Mouse (Mus musculus) urinary bladder, postnatal 36 days (tissue): Measurements from ENCODE around the gene Nanos1.

ENCODE experiments used
- DNase-seq, 2 experiments: peaks; one replicate each; pipeline ENCODE4 v3.0.0; 2022; ENCODE audit warnings: low spot score in 2 of 2, mixed read lengths in 1 of 2

Nanos1 gene

DNA sequence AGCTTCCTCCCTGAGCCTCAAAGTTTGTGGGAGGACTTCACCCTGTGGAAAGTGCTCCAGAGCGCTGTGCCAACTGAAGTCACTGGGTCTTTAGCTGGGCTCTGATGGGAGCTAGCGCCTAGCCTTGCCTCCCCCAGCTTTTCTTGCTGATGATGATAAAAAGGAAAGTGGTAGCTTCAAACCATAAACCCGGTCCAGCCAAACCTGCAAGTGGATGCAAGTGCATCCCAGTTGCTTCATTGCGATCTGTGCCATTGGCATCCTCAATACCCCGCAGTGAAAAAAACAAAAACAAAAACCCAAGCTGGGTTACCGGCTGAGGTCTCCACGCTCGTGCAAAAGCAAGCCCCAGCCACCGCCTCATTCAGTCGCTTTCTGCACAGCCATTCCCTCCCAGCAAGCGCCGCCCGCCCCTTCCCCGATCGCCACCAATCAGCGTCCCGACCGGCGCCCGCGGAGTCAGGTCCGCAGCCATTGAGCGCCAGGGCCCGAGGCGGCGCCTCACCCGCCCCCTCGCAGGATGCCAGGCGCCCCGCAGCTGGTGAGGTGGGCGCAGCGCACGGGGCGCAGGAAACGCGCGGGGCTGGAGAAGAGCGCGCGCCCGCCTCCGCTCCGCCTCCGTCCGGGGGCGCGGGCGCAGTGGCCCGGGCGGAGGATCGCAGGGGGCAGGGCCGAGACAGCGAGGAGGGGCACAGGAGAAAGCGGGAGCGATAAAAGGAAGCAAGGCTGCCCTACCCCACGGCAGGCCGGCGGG lies at the start of gene Nanos1:
Gene Nanos1, plus strand, starts transcription at position 550 of the 754 bp plus-strand sequence.
- peak; percentile 70 to 84 for DNase-seq

DNA sequence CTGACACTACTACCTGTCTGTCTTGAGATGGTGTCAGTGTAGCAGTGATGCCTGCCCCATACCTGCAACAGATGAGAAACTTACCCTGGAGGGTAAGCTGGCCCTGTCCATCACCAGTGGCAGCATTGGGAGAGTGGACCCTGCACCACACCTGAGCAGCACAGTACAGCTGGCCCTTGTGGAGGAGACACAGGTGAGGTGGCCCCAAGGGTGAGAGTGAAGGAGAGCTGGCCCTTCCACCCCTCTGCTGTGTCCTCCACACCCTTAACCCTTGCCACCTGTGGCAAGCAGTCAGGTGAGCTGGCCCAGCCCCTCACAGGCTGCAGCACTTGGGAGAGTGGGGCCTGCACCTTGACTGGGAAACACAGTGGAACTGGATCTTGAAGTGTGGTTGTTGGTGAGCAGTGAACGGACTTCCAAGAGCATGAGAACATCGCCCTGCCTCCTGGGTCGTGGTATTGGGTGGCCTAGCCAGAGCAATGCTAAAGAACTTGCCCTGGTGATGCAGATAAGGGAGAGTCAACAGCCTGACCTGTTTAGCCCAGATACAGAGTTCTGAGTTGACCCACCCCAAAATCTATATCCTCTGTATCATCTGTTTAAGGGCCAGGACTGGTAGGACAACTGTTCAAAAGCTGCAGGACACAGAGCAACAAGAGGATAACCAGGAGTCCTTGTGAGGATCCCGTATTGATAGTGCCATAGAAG lies 46.4 kb upstream of the Nanos1 start:
- DNase-seq = no peak

DNA sequence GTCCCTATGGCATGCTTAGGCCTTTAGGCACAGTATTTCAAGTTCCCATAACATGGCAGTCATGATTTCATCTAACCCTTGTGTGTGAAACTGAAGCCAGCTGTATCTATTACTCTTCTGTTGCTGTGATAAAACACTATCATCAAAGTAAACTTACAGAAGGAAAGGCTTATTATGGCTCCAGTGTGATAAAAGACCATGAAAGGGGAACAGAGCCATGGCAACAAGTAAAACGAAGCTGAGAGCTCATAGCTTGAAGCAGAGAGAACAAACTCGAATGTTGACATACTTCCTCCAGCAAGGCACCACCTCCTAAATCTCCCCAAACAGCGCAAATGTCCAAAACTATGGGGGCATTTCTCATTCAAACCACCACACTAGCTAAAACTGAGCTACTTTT lies 45.6 kb upstream of the Nanos1 start:
- no peak for DNase-seq

DNA sequence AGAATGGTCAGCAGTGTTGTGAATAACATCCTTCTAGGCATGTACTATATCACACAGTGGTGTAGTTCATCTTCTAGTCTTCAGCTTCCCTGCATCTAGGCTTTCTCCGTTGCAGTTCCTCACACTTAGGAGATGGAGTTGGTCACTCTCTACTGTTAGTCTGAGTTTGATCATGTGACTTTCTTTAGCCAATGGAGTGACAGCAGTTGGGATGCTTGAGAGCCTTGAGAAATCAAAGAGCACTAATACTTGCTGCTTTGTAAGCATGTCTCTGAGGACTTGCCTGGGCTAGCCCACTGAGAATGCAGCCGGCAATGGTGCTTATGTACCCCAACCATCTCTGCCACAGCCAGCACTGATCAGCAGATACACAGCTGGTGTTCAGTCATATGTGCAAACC lies 43.2 kb upstream of the Nanos1 start:
- no peak for DNase-seq

DNA sequence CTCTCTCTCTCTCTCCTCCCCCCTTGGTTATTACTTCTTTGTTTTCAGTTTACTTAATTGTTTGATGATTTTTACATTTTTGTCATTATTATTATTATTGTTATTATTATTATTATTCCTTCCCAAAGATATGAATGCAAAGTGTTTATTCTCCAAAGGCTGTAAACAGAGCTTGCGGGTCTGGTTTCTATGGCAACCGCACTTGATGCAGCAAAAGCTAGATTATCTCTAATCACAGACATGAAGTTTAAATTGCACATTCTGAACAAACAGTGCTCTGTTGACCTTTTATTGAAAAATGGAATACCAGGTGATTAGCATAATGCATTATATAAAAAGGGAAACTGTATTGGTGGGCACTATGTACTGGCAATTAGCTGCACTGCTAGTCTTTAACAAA lies 39.4 kb upstream of the Nanos1 start:
- no peak for DNase-seq

DNA sequence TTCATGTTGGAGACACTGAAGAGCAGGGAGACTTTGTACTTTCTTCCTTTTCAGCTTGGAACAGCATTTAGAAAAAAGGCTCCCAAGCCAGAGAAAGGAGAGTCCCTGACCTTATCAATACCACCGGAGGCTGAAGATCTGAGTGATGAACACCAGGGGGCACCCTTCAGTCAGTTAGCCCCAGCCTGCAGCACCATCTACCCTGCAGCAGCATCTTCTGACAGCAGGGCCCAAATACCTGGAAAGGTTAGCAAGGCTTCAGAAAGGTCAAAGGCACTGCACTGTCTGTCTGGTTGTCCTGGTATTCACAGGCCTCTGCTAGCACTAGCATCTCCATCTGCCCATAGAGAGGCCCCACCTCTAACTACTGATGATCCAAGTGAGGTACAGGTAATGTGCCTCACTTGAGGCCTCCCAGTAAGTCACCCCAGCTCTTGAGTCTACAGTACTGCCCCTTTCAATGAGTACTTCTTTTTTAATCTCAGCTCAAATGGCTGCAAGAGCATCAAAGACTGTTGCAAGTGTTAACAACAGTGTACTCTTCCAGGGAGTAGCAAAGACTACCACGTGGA lies 25.4 kb upstream of the Nanos1 start:
- peak in 1 of 2 experiments; percentile 7 for DNase-seq

DNA sequence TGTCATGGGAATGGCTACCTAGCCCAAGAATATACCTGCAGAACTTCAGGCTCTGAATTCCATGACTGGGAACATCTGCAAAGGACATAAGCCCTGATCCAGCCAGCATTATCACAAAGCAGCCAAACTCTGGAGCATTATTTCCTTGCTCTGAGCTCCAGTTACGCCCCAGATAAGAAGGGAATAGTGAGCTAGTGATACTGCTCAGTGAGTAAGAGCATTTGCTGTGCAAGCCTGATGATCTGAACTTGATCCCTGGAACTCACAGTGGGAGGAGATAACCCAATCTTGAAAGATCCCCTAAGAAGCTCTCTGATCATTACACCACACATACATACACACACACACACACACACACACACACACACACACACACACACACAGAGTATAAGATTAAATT lies 24.5 kb upstream of the Nanos1 start:
- DNase-seq = no peak

DNA sequence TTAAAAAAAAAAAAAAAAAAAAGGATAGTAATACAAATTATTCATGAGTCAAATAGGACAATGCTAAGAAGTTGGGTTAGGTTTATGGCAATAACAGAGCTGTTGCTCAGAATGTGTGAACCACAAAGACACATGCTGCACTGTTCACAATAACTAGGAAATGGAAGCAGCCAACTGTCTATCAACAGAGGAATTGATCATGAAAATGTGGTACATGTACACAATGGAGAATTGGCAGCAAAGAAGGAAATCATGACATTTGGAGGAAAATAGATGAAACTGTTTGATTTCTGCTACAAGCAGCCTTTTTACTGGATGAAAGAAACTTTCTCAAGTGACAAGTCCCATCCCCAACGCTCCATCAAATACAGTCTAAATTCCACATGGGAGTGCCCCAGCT lies 23.8 kb upstream of the Nanos1 start:
- no peak for DNase-seq

DNA sequence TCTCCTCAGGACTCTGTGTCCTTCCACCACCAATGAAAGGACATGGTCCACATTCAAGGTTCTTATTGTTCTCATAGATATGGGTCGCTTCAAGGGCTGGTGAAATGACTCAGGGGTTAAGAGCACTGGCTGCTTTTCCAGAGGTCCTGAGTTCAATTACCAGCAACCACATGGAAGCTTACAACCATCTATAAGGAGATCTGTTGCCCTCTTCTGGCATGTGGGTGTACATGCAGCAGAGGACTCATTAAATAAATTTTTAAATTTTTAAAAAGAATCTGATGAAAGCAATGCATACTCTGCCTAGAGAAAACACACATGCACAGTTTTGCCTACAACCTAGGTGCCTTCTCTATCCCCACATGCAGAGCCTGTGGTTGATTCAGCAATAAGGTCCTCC lies 15.2 kb upstream of the Nanos1 start:
- no peak for DNase-seq

DNA sequence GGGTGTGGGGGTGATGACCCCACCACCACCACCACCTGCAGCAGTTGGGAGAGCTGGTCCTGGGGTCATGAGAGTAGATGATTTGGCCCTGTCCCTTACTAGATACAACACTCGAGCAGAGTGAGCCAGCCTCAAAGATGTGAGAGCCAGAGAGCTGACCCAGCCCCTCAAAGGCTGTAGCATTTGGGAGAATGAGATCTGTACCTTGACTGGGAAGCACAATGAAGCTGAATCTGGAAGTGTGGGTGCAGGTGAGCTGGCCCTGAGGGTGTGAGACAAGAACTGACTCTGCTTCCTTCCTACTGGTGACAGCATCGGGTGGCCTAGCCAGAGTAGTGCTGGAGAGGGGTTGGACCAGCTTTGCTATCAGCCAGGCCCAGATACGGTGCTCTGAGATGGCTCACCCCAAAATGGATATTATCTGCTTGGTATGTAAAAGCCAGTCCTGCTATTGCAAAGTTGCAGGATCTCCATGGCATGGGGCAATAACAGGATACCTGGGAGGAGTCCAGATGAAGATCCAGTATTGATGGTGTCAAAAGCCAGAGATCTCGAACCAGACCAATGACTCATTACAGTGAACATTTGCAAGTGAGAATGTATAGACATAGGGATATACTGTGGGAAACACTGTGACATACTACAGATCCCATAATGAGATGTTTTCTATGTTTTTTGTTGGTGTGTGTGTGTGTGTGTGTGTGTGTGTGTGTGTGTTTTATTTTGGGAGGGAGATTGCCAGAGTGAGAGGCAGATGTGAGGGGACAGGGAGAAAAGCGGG lies 11.8 kb upstream of the Nanos1 start:
- DNase-seq = no peak

DNA sequence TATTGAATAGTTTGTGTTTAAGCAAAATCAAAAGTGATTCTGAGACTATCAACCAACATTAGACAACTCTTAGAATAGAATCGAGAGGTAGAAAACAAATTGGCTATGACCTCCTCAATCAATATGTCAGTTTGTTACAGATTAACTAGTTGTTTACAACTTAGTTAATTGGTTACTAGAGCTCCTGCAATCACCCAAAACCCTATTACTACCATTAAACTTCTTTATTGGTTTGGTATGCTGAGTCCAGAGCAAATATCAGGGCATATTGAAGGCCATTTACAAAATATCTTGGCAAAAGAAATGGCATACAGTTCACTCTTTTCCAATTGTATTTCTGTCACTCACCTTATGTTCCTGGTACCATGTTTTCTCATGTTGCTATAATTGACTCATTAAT lies 8.0 kb upstream of the Nanos1 start:
- DNase-seq = no peak

DNA sequence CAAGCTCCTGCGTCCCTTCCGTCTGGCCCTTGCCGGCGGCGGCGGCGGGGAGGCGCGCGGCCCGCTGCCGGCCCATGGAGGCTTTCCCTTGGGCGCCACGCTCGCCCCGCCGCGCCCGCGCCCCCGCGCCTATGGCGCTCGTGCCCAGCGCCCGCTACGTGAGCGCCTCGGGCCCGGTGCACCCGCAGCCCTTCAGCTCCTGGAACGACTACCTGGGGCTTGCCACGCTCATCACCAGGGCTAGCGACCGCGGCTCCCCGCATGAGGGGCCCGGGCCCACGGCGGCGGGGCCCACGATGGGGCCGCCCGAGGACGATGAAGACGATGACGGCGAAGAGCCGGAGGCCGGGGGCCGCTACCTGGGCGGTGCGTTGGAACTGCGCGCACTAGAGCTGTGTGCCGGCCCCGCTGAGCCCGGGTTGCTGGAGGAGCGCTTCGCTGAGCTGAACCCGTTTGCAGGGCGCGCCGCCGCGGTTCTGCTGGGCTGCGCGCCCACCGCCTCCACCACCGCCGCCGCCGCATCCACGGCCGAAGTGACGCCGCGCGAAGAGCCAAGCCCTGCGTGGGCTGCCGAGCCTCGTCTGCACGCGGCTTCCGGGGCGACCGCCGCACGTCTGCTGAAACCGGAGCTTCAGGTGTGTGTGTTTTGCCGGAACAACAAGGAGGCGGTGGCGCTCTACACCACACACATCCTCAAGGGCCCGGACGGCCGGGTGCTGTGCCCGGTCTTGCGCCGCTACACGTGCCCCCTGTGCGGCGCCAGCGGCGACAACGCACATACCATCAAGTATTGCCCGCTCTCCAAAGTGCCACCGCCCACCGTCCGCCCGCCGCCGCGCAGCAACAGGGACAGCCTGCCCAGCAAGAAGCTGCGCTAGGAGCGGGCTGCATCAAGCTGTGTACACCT lies 658 bp downstream of the Nanos1 start:
- DNase-seq = peak; percentile 17 to 44

DNA sequence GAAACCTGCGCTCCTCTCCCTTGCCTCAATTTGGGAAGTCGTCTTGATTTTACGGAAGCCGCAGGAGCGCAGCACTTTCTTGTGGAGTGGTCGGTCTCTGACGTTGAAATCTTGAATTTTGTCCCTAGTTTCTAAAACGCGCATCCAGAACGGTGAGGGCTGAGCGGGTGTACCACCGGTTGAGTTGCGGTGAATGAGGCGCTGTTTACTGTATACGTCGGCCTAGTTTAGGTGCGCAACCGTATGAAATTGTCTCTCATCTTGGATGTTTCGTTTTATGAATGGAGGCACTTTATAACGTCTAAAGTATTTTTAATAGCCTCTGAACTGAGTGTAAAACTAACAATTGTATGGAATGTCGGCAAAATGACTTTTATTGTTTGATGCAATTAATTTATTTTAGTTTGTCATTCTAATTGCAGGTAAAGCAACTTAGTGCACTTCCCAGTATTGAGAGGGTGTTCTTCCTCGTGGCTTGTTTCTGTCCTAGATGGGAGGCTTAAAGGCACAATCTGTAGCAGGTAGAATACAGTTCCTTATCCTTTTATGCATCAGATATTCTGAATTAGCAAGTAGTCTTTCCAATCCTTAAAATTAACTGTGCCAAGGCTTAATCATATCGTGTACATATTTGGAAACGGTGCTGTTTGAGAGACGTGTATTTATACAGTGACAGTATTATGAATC lies 1.5 kb downstream of the Nanos1 start:
- DNase-seq = no peak

DNA sequence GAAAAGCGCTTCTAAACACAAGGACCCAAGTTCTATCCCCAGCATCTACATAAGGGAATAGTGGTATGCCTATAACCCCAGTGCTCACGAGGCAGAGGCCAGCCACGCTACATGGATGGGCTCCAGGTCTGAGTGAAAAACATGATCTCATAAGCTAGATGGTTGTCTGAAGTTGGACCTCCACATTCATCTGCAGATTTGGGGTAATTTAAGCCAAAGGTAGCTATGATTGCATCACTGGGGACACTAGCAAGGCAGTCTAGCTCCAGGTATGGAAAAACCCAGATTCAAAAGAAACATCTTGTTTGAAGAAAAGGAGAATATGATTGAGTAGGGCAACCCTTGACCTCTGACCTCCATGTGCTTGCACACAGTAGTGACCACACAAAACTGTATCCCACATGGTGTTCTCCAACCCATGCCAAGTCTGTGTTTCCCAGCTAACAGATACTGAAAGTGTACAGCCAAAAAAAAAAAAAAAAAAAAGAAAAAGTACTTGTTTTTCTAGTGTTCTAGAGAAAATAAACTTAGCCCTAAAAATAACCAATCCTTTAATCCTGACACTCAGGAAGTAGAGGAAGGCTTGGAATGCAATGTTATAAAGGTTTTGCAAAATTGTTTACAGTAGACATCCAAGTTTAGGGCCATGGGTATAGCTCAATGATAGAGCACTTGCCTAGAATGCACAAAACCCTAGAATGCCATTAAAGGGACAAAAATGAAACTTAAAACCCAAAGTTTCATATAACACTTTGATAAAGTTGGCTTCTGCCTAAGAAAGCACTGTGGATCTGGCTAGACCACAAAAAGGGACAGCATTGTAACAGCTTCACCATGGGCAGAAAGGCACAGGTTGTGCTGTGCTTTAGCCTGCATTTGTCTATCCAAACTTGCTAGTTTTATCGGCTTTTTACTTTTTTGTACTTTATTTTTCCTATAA lies 3.4 kb downstream of the Nanos1 start:
- no peak for DNase-seq

DNA sequence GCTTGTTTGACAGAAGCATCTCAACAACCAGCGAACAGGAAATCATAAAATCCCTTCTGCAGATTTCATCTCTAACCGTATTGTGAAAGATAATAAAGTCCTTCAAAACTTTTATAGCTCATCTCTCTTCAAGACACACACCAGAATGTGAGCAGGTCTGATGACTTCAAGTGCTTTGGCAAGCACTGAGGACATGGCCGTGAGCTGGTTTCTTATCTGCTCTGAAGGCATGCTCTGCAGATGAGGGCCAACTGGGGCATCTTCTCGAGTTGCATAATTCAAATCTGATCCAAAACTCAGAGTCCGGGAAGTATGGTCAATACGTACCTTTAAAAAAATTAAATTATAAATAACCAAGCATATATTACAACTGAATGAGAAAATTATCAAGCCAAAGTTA lies 17.6 kb downstream of the Nanos1 start:
- DNase-seq = no peak

DNA sequence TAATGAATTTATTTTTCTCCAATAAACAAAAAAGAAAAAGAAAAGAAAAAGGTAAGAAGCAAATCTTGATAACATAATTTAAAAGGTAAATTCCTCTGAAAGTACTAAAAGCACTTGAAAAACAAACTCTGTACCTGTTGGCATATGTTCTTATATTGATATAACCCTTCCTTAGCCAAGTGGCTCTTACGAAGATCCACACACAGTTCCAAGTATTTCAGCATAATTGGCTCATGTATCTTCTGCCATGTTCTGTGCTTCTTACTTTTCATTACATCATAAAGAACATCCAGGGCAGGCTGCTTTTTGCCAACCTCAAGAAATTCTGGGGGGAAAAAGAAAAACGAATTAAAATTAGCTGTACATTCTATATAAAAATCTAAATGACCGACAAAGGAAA lies 26.2 kb downstream of the Nanos1 start:
- no peak for DNase-seq

DNA sequence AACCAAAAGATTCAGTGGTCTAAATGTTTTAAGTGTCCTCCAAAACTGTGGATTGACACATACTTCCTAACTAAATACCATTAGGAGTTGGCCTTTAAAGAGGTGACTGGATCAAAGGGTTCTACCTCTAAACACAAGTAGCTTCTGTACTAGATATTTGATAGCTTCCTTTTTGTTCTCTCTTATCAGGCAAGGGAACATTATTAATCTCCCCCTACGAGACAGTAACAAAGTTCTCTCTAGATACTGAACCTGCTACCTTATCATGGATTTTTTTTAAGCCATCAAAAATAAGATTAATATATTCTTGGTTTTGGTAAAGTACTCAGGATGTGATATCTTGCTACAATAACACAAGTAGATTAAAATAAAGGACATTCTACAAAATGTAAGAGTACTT lies 28.9 kb downstream of the Nanos1 start:
- no peak for DNase-seq

DNA sequence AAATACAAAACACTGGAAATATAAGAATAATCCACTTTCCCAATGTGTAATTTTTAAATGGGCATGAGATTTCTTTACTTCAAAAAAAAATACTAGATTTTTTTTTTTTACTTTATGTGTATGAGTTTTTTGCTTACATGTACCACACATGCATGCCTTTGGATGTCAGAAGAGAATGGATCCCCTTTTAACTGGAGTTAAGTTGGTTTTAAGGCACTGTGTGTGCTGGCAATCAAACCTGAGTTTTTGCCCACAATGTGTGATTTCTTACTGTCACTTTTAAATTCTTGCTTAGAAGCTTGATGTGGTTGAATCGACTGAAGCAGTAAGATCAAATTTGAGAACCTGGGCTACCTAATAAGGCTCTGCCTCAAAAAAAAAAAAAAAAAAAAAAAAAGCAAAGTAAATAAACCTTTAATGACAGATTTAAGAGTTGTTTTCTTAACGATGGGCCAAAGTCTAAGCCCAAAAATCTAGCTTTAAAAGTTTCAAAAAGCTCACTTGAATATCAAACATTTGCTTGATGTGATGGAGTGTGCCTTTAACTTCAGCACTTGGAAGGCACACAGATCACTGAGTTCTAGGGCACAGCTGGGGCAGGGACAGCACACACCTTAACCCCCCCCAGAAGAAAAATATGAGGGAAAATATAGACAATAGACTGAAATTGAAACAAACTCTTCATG lies 31.8 kb downstream of the Nanos1 start:
- no peak for DNase-seq
